Mouse (Mus musculus): ENCODE measurements around the gene 4931414P19Rik.

4931414P19Rik gene

DNA sequence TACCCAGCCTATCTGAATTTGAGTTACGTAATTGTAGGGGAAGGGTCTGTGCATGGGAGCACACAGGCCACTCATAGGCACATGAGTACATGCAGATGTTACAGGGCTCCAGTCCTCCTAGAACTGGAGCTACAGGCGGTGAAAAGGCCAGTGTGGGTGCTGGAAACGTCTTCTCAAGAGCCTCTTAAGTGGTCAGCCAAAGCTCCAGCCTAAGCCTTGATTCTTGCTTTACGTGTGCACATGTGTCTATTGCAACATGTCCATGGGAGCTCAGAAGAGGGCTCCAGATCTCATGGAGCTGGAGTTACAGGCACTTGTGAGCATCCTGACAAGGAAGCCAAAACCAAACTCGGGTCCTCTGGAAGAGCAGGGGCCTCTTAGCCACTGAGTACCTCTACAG, 61.1 kb downstream of the 4931414P19Rik start:
- no peak for DNase-seq (ENCODE audit: extremely low spot score)

DNA sequence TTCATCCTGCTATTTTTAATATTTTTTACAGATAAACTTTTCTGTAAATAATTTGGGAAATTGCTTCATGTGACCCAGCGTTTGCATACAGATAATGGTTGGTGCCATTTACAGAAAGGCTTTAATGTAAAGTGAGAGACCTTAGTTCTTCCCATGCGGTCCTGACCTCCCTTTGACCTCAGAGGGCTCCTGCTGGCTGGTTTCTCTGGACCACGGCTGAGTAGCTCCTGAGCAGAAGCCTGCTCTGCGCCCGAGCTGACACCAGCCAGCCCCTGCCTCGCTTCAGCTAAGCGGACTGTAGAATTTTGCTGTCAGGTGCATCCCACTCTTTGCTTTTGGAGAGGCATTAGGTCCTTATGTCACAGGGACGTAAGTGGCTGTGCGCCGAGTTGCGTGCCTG, 65.0 kb downstream of the 4931414P19Rik start:
- DNase-seq (ENCODE audit: extremely low spot score) = no peak

GRCm38 (mm10) chr14:54538580-54538979, 67.2 kb downstream of the 4931414P19Rik start:
- DNase-seq (ENCODE audit: extremely low spot score) = no peak
